Mouse (Mus musculus) forebrain, embryonic 11.5 days (tissue): ENCODE data around the gene Dnmbp. TPM values are rescaled to one million over a fixed set of nuclear protein-coding genes. Genes with fewer than 3 reads are reported as not detected.

Experiments used
- ATAC-seq: fragments of 200-750 bp; cut with Nextera tagmentation; replicated peaks from 2 replicates; pipeline ENCODE4 v1.8.0; 2017; ENCODE audit warnings: moderate TSS enrichment; ENCODE audit not compliant: low FRiP score
- DNase-seq: peaks from one replicate; pipeline ENCODE4 v3.0.0-alpha.2; 2017; ENCODE audit warnings: low spot score
- H3K27ac ChIP-seq: fragments of 300-500 bp; sonication (generic); 2 replicates; pipeline ENCODE4 v1.5.1; 2014; ENCODE audit warnings: low read depth, low read length
- H3K27me3 ChIP-seq: fragments of 300-500 bp; sonication (generic); 2 replicates; pipeline ENCODE4 v1.6.1; 2014; ENCODE audit warnings: mild to moderate bottlenecking, low read length, mixed read lengths; ENCODE audit not compliant: control insufficient read depth, insufficient read depth
- H3K36me3 ChIP-seq: fragments of 300-500 bp; sonication (generic); 2 replicates; pipeline ENCODE4 v1.6.1; 2014; ENCODE audit warnings: mild to moderate bottlenecking, low read length, moderate library complexity, mixed read lengths; ENCODE audit not compliant: control insufficient read depth, insufficient read depth
- H3K4me1 ChIP-seq: fragments of 300-500 bp; sonication (generic); replicated peaks from 2 replicates; pipeline ENCODE4 v1.6.1; 2014; ENCODE audit warnings: low read length, mixed read lengths; ENCODE audit not compliant: control insufficient read depth, insufficient read depth
- H3K4me2 ChIP-seq: fragments of 300-500 bp; sonication (generic); 2 replicates; pipeline ENCODE4 v1.6.1; 2014; ENCODE audit warnings: low read depth, mild to moderate bottlenecking, low read length, moderate library complexity, mixed read lengths; ENCODE audit not compliant: severe bottlenecking
- H3K4me3 ChIP-seq: fragments of 300-500 bp; sonication (generic); 2 replicates; pipeline ENCODE4 v1.5.1; 2014; ENCODE audit warnings: low read depth, low read length
- H3K9ac ChIP-seq: fragments of 300-500 bp; sonication (generic); 2 replicates; pipeline ENCODE4 v1.6.1; 2014; ENCODE audit warnings: low read length
- H3K9me3 ChIP-seq: fragments of 300-500 bp; sonication (generic); 2 replicates; pipeline ENCODE4 v1.6.1; 2016; ENCODE audit warnings: low read length, mixed read lengths; ENCODE audit not compliant: control insufficient read depth
- WGBS: fragments of 180-500 bp; shearing (Covaris S2); extraction: QIAGEN DNeasy Blood & Tissue Kit; methylation state at CpG from one replicate; pipeline ENCODE4 v1.1.7; 2014; 5-methylcytosine and 5-hydroxymethylcytosine counted together
- polyA plus RNA-seq: library from polyadenylated mRNA; unstranded; fragments of >200 nt; fragmentation: Nextera tagmentation; extraction: Ambion mirVana; gene quantifications from 2 replicates; pipeline ENCODE4 v1.2.1, GENCODE M21; 2014

Gene Dnmbp
- polyA plus RNA-seq, 1 experiment from 2014 or later, result 17.8 TPM

DNA sequence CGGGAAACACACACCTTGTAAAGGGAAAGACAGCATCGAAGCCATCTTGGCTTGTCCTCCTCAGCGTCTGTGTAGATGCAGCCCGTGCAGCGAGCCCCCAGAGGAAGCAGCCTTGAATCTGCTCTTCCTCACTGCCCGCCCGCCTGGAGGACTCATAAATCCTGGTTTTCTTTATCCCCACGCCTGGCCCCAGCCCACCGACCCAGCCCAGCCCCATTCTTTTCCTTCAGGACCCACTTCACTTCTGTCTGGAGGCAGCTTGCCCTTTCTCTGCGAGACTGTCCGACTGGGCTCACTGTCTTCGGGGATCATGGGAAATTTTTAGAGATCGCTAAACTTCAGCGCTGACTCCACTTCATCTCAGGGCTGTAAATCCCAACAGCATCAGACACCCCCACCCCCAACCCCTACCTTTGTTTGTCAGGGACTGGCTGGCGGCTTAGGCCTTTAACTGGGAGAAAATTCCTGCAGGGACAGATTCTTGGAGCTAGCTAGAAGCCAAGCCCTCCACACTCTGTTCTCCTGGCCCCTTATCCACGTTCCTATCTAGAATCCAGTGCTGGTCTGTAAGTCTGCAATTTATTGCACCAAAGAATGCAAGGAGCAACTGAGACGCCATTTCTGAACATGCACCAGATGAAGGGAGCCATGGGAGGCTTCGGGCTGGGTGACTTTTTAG, 57.0 kb downstream of the Dnmbp start:
- peak; percentile 53; the same call in 1 of the 2 replicates for ATAC-seq
- peaks cover 2% of the 10 kb centered on the region; the same call in 1 of the 2 replicates for H3K9me3 ChIP-seq
- DNase-seq, result peak; percentile 77
- H3K27me3 ChIP-seq, result no peaks in the 10 kb centered on the region
- peaks cover 3% of the 10 kb centered on the region; the same call in 1 of the 2 replicates for H3K4me1 ChIP-seq
- H3K27ac ChIP-seq, result peak overlapping the region; percentile 62
- H3K9ac ChIP-seq, result peak overlapping the region; percentile 44
- H3K4me3 ChIP-seq, result no peak overlapping the region
- peak overlapping the region; percentile 31; the same call in 1 of the 2 replicates for H3K4me2 ChIP-seq
- WGBS, result 24% methylated on average over 18 of the region's 18 CpGs
- H3K36me3 ChIP-seq, result no peaks in the 10 kb centered on the region

GRCm38 (mm10) chr19:43881615-43882014, 58.4 kb downstream of the Dnmbp start:
- Histone ChIP-seq H3K4me3 (no peak overlapping the region), H3K9ac (no peak overlapping the region), H3K27ac (no peak overlapping the region), H3K4me1 (peaks cover 4% of the 10 kb centered on the region; the same call in 1 of the 2 replicates), H3K27me3 (no peaks in the 10 kb centered on the region), H3K36me3 (no peaks in the 10 kb centered on the region), H3K9me3 (peaks cover 2% of the 10 kb centered on the region; the same call in 1 of the 2 replicates), H3K4me2 (no peak overlapping the region)
- DNase-seq (peak; percentile 61), ATAC-seq (no peak)
- 87% methylated on average over 7 of the region's 7 CpGs for WGBS

- Histone ChIP-seq H3K36me3 (no peaks in the 10 kb centered on the region), H3K9me3 (peaks cover 2% of the 10 kb centered on the region; the same call in 1 of the 2 replicates), H3K27me3 (no peaks in the 10 kb centered on the region), H3K4me3 (no peak overlapping the region), H3K27ac (no peak overlapping the region), H3K4me1 (peaks cover 12% of the 10 kb centered on the region), H3K9ac (no peak overlapping the region), H3K4me2 (no peak overlapping the region)
- no peak for ATAC-seq
- no peak for DNase-seq
- 18% methylated on average over 3 of the region's 3 CpGs for WGBS
These were observed 59.6 kb downstream of the Dnmbp start for GRCm38 (mm10) chr19:43880420-43880819.

GRCm38 (mm10) chr19:43879401-43880212, 60.4 kb downstream of the Dnmbp start:
- Histone ChIP-seq H3K36me3 (peaks cover 2% of the 10 kb centered on the region), H3K4me3 (peak overlapping the region; percentile 71), H3K4me1 (peaks cover 12% of the 10 kb centered on the region), H3K9ac (peak overlapping the region; percentile 90), H3K27me3 (no peaks in the 10 kb centered on the region), H3K27ac (peak overlapping the region; percentile 87), H3K9me3 (peaks cover 2% of the 10 kb centered on the region; the same call in 1 of the 2 replicates), H3K4me2 (peak overlapping the region; percentile 62)
- 1% methylated on average over 41 of the region's 41 CpGs for WGBS
- ATAC-seq, result peak; percentile 89
- peak; percentile 94 for DNase-seq

GRCm38 (mm10) chr19:43878111-43879092, 61.6 kb downstream of the Dnmbp start:
- H3K4me2 ChIP-seq, result peak overlapping the region; percentile 62
- peaks cover 3% of the 10 kb centered on the region for H3K36me3 ChIP-seq
- WGBS, result 6% methylated on average over 17 of the region's 17 CpGs
- H3K4me3 ChIP-seq, result peak overlapping the region; percentile 71
- peak overlapping the region; percentile 87 for H3K27ac ChIP-seq
- peaks cover 2% of the 10 kb centered on the region; the same call in 1 of the 2 replicates for H3K9me3 ChIP-seq
- peaks cover 12% of the 10 kb centered on the region for H3K4me1 ChIP-seq
- no peak for ATAC-seq
- no peaks in the 10 kb centered on the region for H3K27me3 ChIP-seq
- DNase-seq, result no peak
- peak overlapping the region; percentile 90 for H3K9ac ChIP-seq

- WGBS, result 85% methylated on average over 8 of the region's 8 CpGs
- H3K4me1 ChIP-seq, result peaks cover 9% of the 10 kb centered on the region
- peaks cover 2% of the 10 kb centered on the region; the same call in 1 of the 2 replicates for H3K9me3 ChIP-seq
These were observed 62.6 kb downstream of the Dnmbp start for GRCm38 (mm10) chr19:43877364-43877763.

DNA sequence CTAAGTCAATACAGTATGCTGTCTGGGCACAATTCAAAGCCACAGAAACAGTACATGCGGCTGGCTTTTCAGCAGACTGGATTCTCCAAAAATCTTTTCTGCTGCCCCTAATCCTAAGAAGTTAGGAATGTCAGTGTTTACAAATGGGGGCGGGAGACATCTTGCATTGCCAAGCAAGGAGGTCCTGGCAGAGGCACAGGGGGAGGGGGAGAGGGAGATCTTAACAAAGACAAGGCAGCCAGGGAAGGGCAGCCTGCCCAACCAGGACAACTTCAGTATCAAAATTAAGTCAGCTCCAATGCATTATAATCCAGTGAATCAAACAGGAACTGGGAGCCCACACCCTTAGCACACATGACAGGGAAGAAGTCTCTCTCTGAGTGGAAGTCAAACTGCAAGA, 64.0 kb downstream of the Dnmbp start:
- no peak overlapping the region for H3K27ac ChIP-seq
- H3K9ac ChIP-seq, result no peak overlapping the region
- 9% methylated on average over 2 of the region's 2 CpGs for WGBS
- no peak overlapping the region for H3K4me3 ChIP-seq
- peaks cover 15% of the 10 kb centered on the region for H3K36me3 ChIP-seq
- no peak overlapping the region for H3K4me2 ChIP-seq
- H3K4me1 ChIP-seq, result peaks cover 9% of the 10 kb centered on the region
- no peaks in the 10 kb centered on the region for H3K9me3 ChIP-seq
- DNase-seq (no peak), ATAC-seq (no peak)
- no peaks in the 10 kb centered on the region for H3K27me3 ChIP-seq

More at GRCm38 (mm10) chr19:43877364-43877763, 62.6 kb downstream of the Dnmbp start:
- Histone ChIP-seq H3K4me3 (no peak overlapping the region), H3K27ac (no peak overlapping the region), H3K36me3 (peaks cover 12% of the 10 kb centered on the region), H3K4me2 (peak overlapping the region; percentile 62; the same call in 1 of the 2 replicates), H3K9ac (no peak overlapping the region), H3K27me3 (no peaks in the 10 kb centered on the region)
- DNase-seq (no peak), ATAC-seq (no peak)

GRCm38 (mm10) chr19:43874351-43874750, 65.6 kb downstream of the Dnmbp start:
- DNase-seq (no peak), ATAC-seq (no peak)
- no peak overlapping the region for H3K27ac ChIP-seq
- WGBS, result 91% methylated on average over 11 of the region's 11 CpGs
- H3K9me3 ChIP-seq, result no peaks in the 10 kb centered on the region
- peaks cover 9% of the 10 kb centered on the region for H3K4me1 ChIP-seq
- H3K4me2 ChIP-seq, result no peak overlapping the region
- H3K27me3 ChIP-seq, result no peaks in the 10 kb centered on the region
- no peak overlapping the region for H3K4me3 ChIP-seq
- no peak overlapping the region for H3K9ac ChIP-seq
- H3K36me3 ChIP-seq, result peaks cover 15% of the 10 kb centered on the region
